Mouse (Mus musculus): ENCODE measurements around the gene Bola1. TPM values are rescaled to one million over a fixed set of nuclear protein-coding genes. Genes with fewer than 3 reads are reported as not detected.
"Not testable (repeated sequence)": the region's sequence is repeated elsewhere in the genome, so short reads cannot be mapped to it uniquely, and the experiment has no call there.

Gene Bola1
- polyA plus RNA-seq, 2 experiments from 2014 or later: 30.5 to 33.8 TPM

- ATAC-seq: no peak
Observed at GRCm38 (mm10) chr3:96225421-96225820, 5.9 kb upstream of the Bola1 start.

- ATAC-seq: no peak
Observed at GRCm38 (mm10) chr3:96222774-96223173, 3.3 kb upstream of the Bola1 start.

DNA sequence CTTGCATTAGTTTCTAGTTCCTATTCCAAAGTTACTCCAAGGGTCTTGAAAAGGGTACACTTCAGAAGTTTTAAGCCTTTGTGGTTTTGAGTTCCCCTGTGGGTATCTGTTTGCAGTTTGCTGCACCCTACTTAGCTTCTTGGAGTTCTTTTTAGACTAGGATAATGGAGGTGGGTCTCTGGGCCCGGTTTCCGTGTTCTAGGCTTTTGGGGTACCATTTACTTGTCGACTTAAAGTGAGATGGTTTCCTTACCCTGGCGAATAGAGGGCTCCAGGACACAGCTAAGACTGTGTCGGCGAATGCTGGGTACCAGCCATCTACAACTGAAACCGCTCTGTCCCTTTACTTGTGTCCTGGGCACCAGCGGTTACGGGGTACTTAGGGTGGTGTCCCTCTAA is 2.1 kb upstream of the Bola1 start:
- ATAC-seq: no peak

DNA sequence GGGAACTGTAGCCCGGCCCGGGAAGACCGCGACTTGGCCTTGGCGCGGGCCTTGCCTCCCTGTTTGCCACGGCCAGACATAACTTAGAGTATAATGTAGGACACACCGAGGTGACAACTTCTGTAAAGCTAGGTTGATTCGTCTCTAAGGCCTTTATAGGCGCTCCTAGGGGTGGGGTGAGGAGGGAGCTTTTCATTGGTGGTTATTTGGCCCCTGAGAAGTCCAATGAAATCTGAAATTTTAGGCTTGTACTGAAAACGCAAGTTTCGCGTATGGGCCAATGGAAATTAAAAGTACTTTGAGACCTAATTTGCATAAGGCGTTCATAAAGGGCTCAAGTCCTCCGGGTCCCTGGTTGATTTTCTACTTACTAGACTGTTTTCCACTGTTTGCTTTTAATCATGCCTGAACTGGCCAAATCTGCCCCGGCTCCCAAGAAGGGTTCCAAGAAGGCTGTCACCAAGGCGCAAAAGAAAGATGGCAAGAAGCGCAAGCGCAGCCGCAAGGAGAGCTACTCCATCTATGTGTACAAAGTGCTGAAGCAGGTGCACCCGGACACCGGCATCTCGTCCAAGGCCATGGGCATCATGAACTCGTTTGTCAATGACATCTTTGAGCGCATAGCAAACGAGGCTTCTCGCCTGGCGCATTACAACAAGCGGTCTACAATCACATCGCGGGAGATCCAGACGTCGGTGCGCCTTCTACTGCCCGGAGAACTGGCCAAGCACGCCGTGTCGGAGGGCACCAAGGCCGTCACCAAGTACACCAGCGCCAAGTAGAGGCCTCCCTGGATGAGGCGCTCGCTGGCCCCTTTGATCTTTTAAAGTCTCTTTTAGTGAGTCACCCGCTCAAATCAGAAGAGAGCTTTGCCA is 1.5 kb upstream of the Bola1 start, which contains the start of the genes Hist2h2ac and Hist2h2be:
Gene Hist2h2ac, minus strand, starts transcription at position 116 of the 875 bp plus-strand sequence.
Gene Hist2h2be, plus strand, starts transcription at position 355 of the 875 bp plus-strand sequence.
- peak; percentile 75 for ATAC-seq

DNA sequence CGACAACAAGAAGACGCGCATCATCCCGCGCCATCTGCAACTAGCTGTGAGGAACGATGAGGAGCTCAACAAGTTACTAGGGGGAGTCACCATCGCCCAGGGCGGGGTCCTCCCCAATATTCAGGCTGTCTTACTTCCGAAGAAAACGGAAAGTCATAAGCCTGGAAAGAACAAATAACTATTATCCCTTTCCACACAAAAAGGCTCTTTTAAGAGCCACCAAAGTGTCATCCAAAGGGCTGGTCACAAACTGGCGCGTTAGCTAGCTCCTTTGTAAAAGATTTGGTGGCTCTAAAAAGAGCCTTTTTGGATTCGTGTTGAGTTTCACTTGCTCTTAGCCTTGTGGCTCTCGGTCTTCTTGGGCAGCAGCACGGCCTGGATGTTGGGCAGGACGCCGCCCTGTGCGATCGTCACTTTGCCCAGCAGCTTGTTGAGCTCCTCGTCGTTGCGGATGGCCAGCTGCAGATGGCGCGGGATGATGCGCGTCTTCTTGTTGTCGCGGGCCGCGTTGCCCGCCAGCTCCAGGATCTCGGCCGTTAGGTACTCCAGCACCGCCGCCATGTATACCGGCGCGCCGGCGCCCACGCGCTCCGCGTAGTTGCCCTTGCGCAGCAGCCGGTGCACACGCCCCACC is 739 bp upstream of the Bola1 start:
- ATAC-seq: not testable (repeated sequence)

GRCm38 (mm10) chr3:96219191-96219641 is 293 bp downstream of the Bola1 start:
- peak; percentile 9 for ATAC-seq

DNA sequence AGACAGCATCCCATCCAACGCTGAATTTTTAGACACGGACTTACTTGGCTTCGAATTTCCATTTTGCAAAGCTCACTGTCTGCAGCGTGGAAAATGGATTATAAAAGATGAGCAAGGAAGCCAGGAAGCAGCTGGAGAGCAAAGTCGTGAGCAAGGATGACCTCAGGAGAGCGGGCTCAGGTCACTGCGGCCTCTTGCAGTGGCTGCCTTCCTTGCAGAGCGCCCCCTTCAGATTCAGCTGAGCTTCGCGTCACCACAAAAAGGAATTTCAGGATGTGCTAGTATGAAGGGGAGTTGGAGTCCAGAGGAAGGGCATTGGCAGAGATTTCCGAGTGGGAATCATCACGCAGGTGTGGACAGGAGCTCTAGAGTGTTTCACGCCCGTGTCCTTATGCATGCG is 10.3 kb downstream of the Bola1 start:
- ATAC-seq: no peak

- ATAC-seq: no peak
Observed at GRCm38 (mm10) chr3:96207819-96208218, 11.7 kb downstream of the Bola1 start.

GRCm38 (mm10) chr3:96199731-96200130 is 19.8 kb downstream of the Bola1 start:
- no peak for ATAC-seq

GRCm38 (mm10) chr3:96198601-96199251 is 20.8 kb downstream of the Bola1 start:
- not testable (repeated sequence) for ATAC-seq

- peak; percentile 83 for ATAC-seq
Observed at GRCm38 (mm10) chr3:96198181-96198580, 21.3 kb downstream of the Bola1 start.

DNA sequence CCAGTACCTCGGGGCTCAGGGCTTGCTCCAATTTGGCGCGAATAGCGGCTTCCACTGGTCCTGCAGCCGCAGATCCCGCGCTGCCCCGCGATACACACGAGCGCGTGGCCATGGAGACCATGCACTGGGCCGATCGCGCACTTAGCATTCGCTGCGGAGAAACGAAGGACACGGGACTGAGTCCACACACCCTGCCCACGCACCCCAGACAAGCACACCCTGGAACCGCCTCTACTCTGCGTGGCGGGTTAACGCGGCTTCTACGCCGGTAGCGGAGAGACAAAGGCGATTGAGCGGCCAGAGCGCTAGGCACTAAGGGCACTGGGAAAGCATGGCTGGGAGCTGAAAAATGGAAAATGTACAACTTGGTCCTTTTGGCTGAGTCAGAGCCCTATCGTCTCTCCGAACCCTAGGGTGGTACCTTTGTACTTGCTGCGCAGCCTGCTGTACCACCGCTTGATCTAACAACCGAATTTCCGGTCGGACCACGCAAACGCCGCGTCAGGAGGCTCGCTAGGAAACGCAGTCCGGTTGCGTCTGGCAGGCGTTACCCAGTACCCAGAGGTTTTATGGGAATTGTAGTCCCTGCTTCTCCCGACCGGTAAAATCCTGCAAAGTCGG is 22.3 kb downstream of the Bola1 start:
- peak; percentile 82 for ATAC-seq

DNA sequence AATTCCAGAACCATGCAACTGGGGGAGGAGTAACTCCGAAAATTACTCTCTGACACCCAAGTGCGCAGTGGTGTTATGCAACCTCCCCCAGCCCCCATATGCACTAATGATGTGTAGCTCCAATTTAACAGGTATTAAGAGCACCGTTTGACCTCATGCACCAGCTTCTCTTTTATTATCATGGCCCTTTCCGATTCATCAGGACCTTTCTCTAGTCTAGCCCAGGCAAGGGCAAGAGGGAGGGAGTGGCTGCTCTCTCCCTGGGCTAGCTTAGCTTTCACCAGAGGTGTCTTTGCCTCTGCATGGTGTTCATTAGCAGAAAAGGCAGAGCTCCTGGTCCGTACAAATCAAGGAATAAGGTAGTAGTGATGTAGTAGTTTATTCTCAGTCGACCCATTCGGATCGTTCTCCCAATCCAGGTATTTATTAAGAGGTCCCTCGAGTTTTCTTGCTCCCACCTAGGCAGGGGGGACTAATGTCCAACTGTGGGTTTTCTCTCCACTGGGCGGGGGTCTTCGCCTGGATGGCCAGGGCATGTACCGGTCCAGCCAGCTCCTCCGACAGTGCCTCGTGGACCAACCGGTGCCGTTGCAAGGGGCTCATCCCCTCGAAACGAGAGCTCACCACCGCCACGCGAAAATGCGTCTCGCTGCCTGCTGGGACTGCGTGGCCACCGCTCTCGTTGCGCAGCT is 22.9 kb downstream of the Bola1 start:
- ATAC-seq: no peak

GRCm38 (mm10) chr3:96195616-96196313 is 23.7 kb downstream of the Bola1 start:
- no peak for ATAC-seq

GRCm38 (mm10) chr3:96194966-96195365 is 24.5 kb downstream of the Bola1 start:
- peak; percentile 15 for ATAC-seq

GRCm38 (mm10) chr3:96192977-96193376 is 26.5 kb downstream of the Bola1 start:
- no peak for ATAC-seq

DNA sequence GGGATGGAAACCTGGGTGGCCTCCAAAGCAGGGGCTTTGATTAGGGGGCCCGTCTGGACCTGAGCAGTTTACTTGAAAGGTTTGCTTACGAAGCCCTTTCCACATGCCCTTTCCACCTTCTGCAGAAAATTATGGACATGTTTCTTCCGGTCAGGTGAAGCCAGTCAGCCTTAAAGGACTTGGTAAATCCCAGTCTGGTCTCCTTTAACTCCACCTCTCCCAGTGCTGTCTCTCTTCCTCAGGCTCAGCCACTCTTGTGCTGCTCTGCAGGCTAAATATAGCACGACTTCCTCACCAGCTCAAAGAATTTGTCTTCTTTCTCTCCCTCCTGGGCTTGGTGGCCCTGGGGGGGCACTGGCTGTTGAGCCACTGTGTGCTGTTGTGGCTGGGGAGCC is 37.1 kb downstream of the Bola1 start:
- ATAC-seq: no peak

- no peak for ATAC-seq
Observed at GRCm38 (mm10) chr3:96181510-96182381, 37.8 kb downstream of the Bola1 start.

GRCm38 (mm10) chr3:96180727-96181477 is 38.6 kb downstream of the Bola1 start, which contains the start of gene Sv2a:
TSS of gene Sv2a (plus strand) at chr3:96181151.
- ATAC-seq: peak; percentile 77

- ATAC-seq: no peak
Observed at GRCm38 (mm10) chr3:96179531-96179930, 40.0 kb downstream of the Bola1 start.
